Mouse (Mus musculus) liver, adult 2 months (tissue): ENCODE measurements around the gene Map6. TPM values are rescaled to one million over a fixed set of nuclear protein-coding genes. Genes with fewer than 3 reads are reported as not detected.

Experiments used
- DNase-seq: peaks from one replicate; pipeline ENCODE4 v3.0.0-alpha.2; 2011; ENCODE audit warnings: low read depth, low spot score; ENCODE audit errors: extremely low read depth
- H3K27ac ChIP-seq: fragments of 200-500 bp; replicated peaks from 2 replicates; pipeline ENCODE4 v1.5.1; 2012; ENCODE audit warnings: low read depth, mild to moderate bottlenecking, control low read depth, inconsistent platforms, low read length; ENCODE audit not compliant: insufficient read depth
- H3K27me3 ChIP-seq: fragments of 200-500 bp; 2 replicates; pipeline ENCODE4 v1.6.1; 2012; ENCODE audit warnings: mild to moderate bottlenecking, moderate library complexity, low read length, inconsistent platforms; ENCODE audit not compliant: control insufficient read depth, insufficient read depth
- H3K36me3 ChIP-seq: fragments of 200-500 bp; 2 replicates; pipeline ENCODE4 v1.6.1; 2012; ENCODE audit warnings: low read length, inconsistent platforms; ENCODE audit not compliant: control insufficient read depth, insufficient read depth
- H3K4me1 ChIP-seq: fragments of 200-500 bp; 2 replicates; pipeline ENCODE4 v1.6.1; 2011; ENCODE audit warnings: low read length; ENCODE audit not compliant: control insufficient read depth, insufficient read depth
- H3K4me3 ChIP-seq: fragments of 200-500 bp; 2 replicates; pipeline ENCODE4 v1.5.1; 2011; ENCODE audit warnings: low read depth, mild to moderate bottlenecking, control low read depth, low read length, moderate library complexity; ENCODE audit not compliant: insufficient read depth
- H3K79me2 ChIP-seq: fragments of 200-500 bp; 2 replicates; pipeline ENCODE4 v1.6.1; 2012; ENCODE audit warnings: inconsistent platforms, mild to moderate bottlenecking, low read length, moderate library complexity; ENCODE audit not compliant: control insufficient read depth, insufficient read depth
- H3K9ac ChIP-seq: fragments of 200-500 bp; 2 replicates; pipeline ENCODE4 v1.6.1; 2012; ENCODE audit warnings: low read depth, mild to moderate bottlenecking, control low read depth, inconsistent platforms, low read length
- CTCF ChIP-seq: fragments of 200-500 bp; IDR thresholded peaks from 2 replicates; pipeline ENCODE4 v1.5.1; 2011; ENCODE audit warnings: low read depth, low read length, control low read depth
- POLR2A ChIP-seq: fragments of 200-500 bp; IDR thresholded peaks from 2 replicates; pipeline ENCODE4 v1.6.1; 2011; ENCODE audit warnings: low read length, control low read depth; ENCODE audit not compliant: insufficient read depth; ENCODE audit errors: extremely low read depth
- WGBS: fragments of 180-500 bp; shearing (Covaris S2); methylation state at CpG from one replicate; pipeline ENCODE4 v1.1.7; 2018; 5-methylcytosine and 5-hydroxymethylcytosine counted together
- polyA plus RNA-seq: library from polyadenylated mRNA; depleted of rRNA; stranded (reverse); fragments of >200 nt; gene quantifications from 2 replicates; pipeline ENCODE4 v1.2.3, GENCODE M21; 2012
- total RNA-seq: library from RNA; depleted of rRNA; stranded (reverse); fragments of >200 nt; gene quantifications from 2 replicates; pipeline ENCODE4 v1.2.3, GENCODE M21; 2014

Map6 gene
- total and polyA plus RNA-seq, 2 experiments = 0.04 TPM; not detected in 1

DNA sequence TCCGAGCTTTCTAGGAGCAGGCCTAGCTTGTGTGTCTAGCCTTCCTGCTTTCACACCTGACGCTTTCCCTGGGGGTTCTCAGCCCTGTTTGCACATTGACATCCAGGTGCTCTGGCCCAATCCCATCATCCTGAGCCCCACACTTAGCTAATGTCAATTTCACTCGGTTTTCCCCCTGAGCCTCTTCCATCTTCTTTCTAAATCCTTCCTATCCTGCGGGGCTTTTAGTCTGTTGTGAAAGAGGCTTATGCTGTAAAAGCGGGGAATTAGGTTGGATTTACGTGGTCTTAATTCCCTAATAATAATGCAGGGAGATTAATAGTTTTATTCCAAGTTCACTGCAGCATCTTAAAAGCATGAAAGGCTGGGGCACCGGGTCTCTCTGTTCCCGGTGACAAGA lies 12.3 kb downstream of the Map6 start:
- H3K4me3 ChIP-seq = no peak overlapping the region
- no peaks in the 10 kb centered on the region for H3K36me3 ChIP-seq
- no peaks in the 10 kb centered on the region for H3K4me1 ChIP-seq
- H3K27me3 ChIP-seq = no peaks in the 10 kb centered on the region
- no peaks in the 10 kb centered on the region for H3K79me2 ChIP-seq
- H3K9ac ChIP-seq = no peak overlapping the region
- WGBS = 80% methylated on average over 8 of the region's 8 CpGs
- H3K27ac ChIP-seq = no peak overlapping the region
- DNase-seq = no peak
- TF ChIP-seq POLR2A (no peak), CTCF (no peak)

DNA sequence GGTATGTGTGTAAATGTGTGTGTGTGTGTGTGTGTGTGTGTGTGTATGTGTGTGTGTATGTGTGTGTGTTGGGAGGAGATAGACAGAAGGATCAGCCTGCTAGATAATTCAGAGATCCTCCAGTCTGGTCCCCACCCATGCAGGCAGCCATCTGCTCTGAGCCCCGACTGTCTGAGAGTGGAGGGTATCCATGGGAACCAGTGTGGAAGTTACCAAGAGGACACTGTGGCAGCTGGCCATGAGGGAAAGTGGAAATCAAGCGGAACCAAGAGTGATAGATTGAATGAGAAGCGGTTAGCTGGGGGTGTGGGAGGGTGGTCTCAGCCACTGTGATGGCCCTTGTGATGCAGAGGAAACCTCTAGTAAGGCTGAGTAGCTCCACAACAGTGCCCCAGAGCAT lies 20.0 kb downstream of the Map6 start:
- no peaks in the 10 kb centered on the region for H3K27me3 ChIP-seq
- DNase-seq = no peak
- no peaks in the 10 kb centered on the region for H3K36me3 ChIP-seq
- TF ChIP-seq POLR2A = no peak
- TF ChIP-seq CTCF = no peak
- no peaks in the 10 kb centered on the region for H3K4me1 ChIP-seq
- no peak overlapping the region for H3K27ac ChIP-seq
- no peak overlapping the region for H3K4me3 ChIP-seq
- H3K79me2 ChIP-seq = no peaks in the 10 kb centered on the region
- WGBS = 78% methylated on average over 3 of the region's 3 CpGs
- no peak overlapping the region for H3K9ac ChIP-seq

DNA sequence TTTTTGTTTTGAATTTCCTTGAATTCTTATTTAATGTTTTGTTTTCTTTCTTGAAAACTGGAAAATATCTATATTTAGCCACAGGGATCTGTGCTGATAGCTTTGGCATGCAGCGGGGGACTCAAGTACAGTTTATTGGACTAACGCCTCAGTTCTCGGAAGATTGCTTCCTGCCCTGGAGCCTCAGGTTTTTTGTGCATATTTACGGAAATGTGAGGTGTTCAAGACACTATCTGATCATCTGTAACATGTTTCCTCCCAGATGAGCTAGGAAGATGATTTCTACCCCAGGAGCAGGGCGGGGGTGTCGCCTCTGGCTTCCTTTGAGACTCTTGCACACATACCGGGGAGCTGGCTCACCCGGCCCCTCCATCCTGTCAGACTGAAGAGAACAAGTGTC lies 22.8 kb downstream of the Map6 start:
- DNase-seq = no peak
- Histone ChIP-seq H3K27ac (no peak overlapping the region), H3K79me2 (no peaks in the 10 kb centered on the region), H3K27me3 (no peaks in the 10 kb centered on the region), H3K9ac (no peak overlapping the region), H3K36me3 (no peaks in the 10 kb centered on the region), H3K4me3 (no peak overlapping the region), H3K4me1 (no peaks in the 10 kb centered on the region)
- WGBS = 77% methylated on average over 8 of the region's 8 CpGs
- TF ChIP-seq CTCF (no peak), POLR2A (no peak)

DNA sequence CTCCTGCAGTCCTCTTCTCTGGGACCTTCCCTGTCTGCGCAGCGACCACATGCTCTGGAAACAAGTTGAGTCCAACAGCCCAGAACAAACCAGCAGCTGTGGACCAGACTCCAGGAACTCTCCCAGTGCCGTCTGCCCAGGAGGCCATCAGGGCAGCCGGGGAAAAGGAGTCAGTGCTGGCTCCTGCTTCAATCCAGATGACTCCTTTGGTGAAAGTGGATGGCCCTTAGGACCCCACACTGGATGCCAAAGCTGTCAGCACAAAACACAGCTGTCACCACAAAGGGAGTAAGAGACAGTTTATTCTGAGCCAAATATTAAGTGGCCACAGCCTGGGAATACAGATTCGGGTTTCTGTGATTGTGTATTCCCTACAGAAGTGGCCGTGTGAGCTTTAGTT lies 23.7 kb downstream of the Map6 start:
- no peak overlapping the region for H3K27ac ChIP-seq
- WGBS = 74% methylated on average over 6 of the region's 6 CpGs
- H3K27me3 ChIP-seq = no peaks in the 10 kb centered on the region
- no peaks in the 10 kb centered on the region for H3K79me2 ChIP-seq
- no peaks in the 10 kb centered on the region for H3K4me1 ChIP-seq
- DNase-seq = no peak
- H3K9ac ChIP-seq = no peak overlapping the region
- H3K36me3 ChIP-seq = no peaks in the 10 kb centered on the region
- TF ChIP-seq CTCF = no peak
- no peak overlapping the region for H3K4me3 ChIP-seq

DNA sequence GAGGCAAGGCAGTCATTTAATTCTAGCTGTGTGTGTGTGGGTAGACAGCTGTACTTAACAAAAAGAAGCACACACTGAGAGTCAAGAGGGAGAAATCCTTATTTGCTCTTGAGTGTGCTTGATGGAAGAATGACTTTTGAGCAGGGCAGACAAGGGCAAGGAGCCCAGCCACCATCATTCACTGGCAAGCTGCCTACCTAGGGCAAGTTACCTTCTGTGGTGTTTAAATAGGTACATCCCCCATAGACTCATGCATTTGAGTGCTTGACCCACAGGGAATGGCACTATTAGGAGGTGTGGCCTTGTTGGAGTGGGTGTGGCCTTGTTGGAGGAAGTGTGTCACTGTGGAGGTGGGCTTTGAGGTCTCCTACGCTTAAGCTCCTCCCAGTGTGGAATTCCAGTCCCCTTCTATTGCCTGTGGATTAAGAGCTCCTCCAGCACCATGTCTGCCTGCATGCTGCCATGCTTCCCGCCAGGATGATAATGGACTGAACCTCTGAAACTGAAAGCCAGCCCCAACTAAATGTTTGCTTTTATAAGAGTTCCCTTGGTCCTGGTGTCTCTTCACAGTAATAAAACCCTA lies 27.0 kb downstream of the Map6 start:
- no peaks in the 10 kb centered on the region for H3K79me2 ChIP-seq
- TF ChIP-seq CTCF (no peak), POLR2A (no peak)
- WGBS = 87% methylated on average over 2 of the region's 2 CpGs
- no peaks in the 10 kb centered on the region for H3K27me3 ChIP-seq
- H3K9ac ChIP-seq = no peak overlapping the region
- no peaks in the 10 kb centered on the region for H3K36me3 ChIP-seq
- H3K4me3 ChIP-seq = no peak overlapping the region
- H3K27ac ChIP-seq = no peak overlapping the region
- H3K4me1 ChIP-seq = no peaks in the 10 kb centered on the region
- no peak for DNase-seq

DNA sequence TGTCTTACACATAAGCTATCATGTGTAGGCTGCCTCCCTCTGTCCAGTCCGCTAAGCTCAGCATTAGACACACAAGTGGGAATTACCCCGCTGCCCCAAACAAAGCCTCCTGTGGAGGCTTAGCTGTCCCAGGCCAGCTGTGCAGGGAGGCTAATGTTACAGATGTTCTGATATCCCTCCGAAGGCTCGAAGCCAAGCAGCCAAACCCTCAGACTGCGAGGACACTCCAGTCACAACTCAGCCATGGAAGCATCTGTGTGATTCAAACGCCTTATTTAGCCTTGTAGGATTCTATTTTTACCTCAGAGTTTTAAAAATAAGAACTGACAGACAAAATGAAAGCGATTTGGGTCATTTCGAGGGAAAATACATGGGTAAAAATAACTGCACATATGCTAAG lies 27.9 kb downstream of the Map6 start:
- WGBS = 83% methylated on average over 8 of the region's 8 CpGs
- DNase-seq = no peak
- H3K27me3 ChIP-seq = no peaks in the 10 kb centered on the region
- H3K9ac ChIP-seq = no peak overlapping the region
- no peak overlapping the region for H3K4me3 ChIP-seq
- H3K27ac ChIP-seq = no peak overlapping the region
- H3K4me1 ChIP-seq = no peaks in the 10 kb centered on the region
- no peaks in the 10 kb centered on the region for H3K79me2 ChIP-seq
- no peaks in the 10 kb centered on the region for H3K36me3 ChIP-seq
- TF ChIP-seq POLR2A (no peak), CTCF (no peak)
